Mouse (Mus musculus) ovary, postnatal 10 days (tissue): ENCODE results near the gene Hoxa5.

Experiments
- DNase-seq: peaks from one replicate; pipeline ENCODE4 v3.0.0; 2022; ENCODE audit warnings: low spot score

Gene Hoxa5

DNA sequence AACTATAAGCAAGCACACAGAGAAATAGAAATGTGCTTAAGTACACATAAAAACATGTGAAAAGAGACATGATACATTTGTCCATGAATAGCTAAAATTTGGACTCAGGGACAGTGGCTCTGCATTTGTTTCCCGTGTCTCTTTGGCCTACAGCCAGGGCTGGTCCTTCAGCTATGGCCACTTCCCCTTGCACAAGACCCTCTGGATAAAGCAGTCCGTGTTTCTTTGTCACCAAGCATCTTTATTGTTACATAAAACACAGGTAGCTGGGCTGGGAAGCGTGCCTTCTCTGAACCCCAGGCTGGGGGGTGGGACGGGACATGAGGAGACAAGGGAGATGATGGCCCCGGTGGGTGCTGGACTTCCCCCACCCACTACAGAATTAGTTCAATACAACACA is 9.9 kb upstream of the Hoxa5 start:
- DNase-seq = no peak

DNA sequence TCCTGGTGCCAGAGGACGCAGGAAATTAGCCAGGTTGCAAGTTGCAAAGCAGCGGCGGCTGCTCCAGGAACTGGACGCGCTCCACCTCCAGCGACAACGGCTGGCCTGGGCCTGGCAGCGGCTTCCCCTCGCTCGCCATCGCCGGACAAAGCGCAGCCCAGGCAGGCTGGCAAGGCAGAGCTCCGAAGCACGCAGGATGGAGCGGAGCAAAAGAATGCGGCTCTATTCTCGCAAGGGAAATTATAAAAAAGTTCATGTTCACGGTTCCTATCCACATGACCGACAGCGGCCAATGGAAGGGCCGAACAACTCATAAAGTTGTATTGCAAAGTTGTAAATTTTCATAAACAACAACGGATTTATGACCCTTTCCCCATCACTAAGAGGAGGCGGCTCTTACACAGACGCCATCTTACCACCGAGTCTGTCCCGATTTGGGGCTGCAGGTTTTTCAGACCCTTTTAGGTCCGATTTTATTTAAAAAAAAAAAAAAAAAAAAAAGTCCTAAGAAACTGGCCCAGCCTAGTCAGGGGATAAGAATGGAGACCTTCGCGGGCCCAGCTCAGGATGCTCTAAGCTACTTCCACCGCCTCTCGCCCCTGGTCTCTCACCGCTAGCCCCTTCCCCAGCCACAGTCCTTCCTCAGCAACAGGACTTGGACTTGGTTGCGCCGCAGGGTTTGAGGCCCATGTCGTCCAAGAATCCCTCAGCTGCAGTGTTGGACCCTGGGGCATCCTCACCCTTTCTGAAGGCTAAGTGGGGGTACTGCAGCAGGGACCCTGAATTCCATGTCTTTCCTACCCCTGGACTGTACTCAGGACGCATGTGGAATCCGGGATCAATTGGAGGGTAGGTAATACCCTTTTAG is 9.0 kb upstream of the Hoxa5 start, which contains the start of the genes Hoxa3 and Gm28308:
Gene Hoxa3 (minus strand): TSS at position 218 of the 868 bp plus-strand sequence.
Gene Gm28308 (minus strand): TSS at position 221 of the 868 bp plus-strand sequence.
- DNase-seq = peak; percentile 2

DNA sequence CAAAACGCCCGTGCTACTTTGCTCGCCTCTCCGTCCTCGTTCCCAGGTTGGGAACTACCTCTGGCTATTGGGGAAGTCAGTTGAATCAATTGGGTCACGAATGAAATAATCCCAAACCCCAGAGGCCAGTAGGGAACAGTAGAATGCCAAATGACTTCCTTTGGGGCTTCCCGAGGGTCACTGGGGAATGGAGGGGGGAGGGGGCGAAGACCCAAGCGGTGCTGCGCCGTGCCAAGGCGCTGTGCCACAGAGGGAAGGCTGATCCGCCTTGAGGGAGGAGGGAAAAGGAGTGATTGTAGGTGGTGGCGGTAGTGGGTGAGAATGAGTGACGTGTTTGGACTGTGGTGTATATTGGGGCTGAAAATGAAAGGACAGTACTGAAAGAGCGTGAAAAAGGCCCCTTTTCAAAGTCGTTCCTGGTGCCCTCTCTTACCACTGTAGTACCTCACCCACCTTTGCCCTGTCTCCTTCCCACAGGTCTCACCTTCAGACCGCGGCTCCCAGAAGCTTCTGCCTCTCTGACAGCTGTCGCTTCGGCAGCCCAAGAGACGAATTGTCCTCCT is 8.2 kb upstream of the Hoxa5 start:
- peak; percentile 31 for DNase-seq

DNA sequence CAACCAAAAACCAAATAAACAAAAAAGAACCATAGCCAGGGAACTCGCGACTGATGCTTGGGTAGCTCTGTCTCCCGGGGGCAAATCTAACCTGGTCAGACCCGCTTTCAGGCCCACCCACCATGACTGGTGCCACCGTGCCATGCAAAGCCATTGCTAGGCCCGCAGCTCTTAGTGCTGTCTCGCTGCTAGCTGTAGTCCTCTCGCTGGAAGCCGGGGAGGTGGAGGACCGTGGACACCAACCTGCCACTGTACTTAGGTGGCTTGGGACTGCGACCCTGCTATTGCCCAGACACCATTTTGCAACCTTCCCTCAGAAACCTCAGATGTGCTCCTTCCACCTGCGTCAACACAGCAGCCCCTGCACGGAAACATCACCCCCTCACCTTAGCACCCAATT is 7.6 kb upstream of the Hoxa5 start:
- DNase-seq = no peak

DNA sequence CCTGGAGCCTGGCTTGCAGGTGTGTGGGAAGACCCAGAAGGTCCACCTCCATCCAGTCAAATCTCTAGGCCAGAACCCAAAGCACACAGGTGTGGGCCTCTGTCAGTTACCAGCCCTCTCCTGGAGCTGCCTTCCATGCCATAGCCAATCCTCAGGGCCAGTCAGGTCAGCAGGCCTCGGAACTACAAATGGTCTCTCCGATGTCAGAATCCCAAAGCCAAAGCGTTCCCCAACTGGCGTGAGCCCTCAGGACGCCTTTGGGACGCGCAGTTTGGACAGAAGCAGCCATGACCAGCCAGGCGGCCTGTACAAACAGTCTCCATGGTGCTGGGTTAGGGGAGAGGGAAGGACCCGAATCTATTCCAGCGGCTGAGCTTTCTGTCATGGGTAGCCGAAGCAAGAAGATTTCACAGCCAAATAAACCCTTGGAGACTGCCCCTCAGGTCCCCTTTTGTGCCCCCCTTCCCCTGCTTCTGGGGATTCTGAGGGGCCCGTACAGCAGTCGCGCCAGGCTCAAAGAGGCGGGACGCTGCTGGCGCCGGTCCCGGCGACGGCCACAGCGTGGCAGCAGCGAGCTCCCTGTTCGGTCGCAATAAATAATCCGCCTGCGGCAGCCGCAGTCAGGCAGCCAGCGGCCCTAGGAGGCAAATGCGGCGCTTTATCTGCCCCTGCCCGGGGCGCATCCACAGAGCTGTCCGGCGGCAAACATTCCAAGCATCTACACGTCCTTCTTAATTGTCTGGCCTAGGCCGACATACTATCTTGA is 7.0 kb upstream of the Hoxa5 start:
- peak; percentile 65 for DNase-seq

DNA sequence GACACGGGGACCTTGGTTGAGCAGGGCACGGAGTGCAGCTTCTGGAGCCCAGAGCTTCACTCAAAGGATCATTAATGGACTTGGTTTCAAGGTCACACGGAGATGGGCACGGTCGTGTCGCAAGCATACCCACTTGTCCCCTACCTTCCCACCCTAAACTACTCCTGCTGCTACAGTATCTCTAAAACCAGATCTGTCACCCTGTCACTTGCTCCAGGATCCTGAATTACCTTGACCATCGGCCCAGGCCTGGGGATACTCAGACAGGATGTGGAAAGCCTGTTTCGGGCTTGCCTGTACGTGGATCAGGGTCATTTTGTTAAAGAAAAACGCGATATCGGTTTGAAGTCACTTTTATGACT is 5.3 kb upstream of the Hoxa5 start:
- no peak for DNase-seq

DNA sequence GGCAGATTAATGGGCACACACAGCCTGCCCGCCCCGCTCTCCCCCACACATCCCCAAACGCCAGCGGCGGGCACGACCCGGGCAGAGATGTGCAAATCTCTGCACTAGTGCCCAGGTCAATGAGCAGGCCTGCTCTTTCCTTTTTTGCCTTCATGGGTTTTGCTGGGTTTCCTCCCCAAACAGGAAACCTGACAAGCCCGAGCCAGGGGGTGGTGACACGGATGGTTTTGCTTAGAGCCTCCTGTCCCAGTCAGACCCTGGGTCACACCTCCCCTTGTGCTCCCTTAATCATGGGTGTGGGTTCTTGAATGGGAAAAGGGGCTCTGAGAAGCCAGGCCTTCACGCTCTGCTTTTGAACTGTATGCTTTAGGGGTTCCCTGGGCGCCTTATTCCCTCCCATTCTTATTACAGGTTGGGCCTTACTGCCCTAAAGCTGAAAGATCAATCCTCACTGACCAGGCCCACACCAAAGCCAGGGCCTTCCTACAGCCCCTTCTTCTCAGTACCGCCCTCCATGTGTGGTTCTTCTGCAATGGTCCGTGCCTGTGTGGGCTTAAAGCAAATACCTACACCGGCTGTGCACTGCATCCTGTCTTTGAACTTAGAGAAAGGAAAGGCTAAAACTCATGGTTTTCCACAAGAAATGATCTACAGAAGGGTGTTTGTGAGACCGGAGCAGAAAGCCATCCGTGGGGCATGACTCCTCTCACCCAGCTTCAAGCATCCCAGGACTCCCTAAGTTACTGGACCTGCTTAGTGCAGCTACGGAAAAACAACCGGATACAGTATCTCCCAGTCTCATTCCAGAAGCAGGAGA is 4.7 kb upstream of the Hoxa5 start:
- no peak for DNase-seq

DNA sequence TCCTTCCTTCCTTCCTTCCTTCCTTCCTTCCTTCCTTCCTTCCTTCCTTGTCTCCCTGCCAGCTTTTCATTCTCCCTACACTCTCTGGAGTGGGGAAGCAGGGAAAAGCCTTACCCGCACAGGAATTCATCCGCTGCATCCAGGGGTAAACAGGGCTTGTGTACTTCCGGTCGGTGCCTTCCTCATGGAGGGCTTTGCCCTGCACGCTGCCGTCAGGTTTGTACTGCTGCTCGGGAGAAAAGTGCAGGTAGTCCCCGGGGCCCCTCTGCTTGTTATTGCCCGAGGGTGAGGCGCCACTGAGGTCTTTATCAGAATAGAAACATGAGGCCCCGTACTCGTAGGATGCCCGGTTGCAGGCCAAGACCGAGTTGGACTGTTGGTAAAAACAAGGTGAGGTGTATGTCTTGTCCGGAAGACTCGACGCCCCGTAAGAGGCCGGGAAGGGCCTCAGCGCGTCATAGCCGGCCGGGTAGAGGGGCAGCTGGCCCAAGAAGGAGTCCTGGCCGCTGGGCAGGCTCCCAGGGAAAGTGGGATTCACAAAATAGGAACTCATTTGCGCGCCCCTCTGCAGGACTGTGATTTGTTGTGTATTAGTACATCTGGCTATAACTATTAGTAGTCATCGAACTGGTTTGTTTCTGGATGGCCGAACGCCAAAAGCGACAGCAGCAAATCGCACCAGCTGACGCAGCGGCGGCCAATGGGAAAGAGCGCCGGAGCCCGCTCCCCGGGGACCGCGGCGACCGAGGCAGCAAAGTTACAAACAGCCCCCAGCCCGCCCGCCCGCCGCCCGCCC is 3.9 kb upstream of the Hoxa5 start, which contains the start of gene Hoxa6:
Gene Hoxa6 (minus strand): TSS at position 651 of the 796 bp plus-strand sequence.
- DNase-seq = peak; percentile 21

DNA sequence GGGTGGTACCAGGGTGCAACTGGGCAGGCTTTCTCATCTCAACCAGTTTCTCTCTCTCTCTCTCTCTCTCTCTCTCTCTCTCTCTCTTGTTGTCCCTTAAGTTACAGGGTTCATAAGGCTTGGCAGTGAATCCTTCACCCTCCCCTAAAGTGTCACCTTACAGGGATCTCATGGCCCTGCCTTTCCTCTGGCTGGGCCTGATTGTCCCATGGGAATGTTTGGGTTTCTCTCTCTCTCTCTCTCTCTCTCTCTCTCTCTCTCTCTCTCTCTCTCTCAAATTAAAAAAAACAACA is 3.2 kb upstream of the Hoxa5 start:
- DNase-seq = no peak

DNA sequence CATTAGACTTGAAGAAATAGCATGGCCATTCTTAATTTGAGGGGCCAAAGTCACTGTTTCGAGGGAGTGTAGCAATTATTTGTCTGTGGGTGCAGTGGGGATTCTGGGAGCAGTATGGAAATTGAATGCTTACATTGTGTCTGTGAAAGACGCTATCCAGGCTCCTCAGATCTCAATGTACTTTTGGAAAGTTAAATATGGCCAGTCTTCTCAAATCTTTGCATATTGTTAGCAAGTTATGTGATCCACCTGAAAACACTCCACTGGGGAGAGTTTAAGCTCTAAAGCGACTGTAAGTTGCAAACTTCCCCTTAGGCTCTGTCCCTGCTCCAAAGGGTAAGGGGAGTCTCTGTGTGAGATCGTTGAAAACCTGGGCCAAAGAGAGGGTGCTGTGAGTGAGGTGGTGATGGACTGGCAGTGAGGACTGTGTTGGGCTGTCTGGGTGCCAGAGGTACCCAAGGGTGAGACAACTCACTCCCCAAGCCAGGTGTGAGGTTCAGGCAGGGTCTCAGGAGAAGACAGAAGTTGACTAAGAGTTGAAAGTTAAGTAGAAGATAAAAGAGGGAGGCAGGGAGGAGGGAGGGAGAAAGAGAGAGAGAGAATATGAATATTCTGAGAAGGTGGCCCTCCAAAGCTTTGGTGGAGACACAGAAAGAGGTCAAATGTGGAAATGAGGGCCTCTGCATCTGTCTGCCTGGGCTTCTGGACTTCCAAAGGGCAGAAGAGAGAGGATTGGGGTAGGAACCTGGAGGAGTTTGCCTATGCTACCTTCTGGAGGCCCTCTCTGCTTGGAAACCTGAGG is 2.7 kb upstream of the Hoxa5 start:
- DNase-seq = no peak

DNA sequence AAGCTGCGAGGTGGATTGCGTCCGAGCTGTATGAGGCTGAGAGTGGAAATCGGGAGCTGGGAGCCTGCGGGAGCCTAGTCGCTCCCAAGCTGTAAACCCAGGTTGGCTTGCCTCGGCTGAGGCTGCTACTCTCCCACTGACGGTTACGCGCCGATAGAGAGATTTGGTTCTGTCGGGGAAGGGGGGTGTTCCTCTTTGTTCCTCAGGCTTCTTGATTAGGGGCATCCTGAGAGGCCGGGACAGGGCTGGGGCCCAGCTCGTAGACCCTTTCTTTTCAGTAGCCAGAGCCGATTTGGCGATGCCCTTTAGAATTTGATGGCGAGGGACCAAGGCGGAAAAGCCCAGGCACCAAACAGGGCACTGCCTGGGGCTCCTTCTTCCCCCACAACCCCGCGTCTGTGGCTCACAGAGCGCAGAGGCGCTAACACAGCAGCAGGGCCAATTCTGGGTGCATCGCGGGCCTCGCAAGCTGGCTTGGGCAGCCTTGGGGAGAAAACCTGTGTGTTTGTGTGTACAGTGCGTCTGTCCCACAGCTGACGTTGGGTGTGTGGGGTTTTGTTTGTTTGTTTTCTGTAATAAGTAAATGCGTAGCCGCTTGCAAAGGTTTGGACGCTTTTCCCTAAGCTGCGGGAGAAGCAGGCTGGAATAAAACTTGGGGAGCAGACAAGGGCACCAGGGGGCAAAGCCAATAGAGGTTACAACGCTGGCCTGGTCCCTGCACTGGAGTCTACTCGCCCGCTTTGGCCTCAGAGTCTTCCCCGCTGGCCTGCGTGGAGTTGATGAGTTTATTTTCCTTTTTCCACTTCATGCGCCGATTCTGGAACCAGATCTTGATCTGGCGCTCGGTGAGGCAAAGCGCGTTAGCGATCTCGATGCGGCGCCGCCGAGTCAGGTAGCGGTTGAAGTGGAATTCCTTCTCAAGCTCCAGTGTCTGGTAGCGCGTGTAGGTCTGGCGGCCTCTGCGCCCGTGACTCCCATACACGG is 1.5 kb upstream of the Hoxa5 start:
- no peak for DNase-seq

DNA sequence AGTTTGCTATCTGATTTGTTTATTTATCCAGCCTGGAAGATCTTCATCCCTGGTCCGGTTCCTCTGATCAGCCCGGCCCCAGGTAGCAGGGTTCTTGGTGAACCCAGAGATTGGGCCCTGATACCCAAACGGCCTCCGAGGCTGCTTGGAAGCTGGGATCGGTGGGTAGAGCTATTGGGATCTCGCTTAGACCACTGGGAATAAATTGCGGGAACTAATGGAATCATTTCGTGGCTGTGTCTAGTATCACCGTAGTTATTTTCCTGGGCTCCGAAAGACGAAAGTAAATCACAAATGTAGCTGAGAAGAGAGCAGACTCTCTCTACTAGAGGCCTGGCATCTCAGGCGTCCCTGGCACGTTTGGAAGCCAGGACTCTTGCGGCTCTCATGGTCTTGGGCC is 834 bp upstream of the Hoxa5 start:
- no peak for DNase-seq

DNA sequence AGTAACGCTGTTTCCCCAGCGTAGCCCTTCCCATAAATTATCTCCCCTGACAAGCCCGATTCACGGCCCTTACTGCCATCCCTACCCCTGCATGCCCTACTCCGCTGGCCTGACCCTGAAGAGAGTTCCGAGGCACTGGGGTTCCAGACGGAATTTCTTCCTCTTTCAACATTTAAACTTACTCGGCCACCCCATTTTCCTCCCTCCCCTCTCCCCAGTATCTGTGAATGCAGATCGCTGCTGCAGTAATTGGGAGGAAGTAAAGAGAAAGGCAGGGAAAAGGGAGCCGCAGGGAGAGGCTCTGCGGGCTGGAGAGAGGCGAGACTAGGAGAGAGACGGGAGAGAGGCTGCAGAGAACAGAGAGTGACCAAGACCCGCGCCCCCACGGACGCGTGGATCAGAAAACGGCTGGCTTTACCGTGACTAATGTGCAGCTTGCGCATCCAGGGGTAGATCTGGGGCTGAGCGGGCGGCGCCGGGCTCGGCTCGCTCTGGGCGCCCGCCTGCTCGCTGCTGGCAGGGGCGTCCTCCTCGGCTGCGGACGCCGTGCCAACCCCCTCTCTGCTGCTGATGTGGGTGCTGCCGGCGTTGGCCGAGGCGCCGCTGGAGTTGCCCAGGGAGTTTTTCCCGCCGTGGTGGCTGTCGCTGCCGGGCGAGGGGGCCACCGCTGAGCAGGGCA is 877 bp downstream of the Hoxa5 start:
- DNase-seq = no peak

DNA sequence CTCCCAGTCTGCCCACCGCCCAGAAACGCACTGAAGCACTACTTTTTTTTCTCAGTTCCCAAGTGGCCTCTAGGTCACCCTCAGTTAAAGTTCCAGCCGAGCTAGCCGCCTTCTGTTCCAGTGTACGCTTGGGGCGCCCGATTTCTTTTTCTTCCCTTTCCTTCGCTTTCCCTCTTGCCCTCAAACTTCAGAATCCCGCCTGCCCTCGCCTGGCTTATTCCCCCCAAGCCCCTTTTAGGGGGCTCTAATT is 1.3 kb downstream of the Hoxa5 start:
- no peak for DNase-seq

DNA sequence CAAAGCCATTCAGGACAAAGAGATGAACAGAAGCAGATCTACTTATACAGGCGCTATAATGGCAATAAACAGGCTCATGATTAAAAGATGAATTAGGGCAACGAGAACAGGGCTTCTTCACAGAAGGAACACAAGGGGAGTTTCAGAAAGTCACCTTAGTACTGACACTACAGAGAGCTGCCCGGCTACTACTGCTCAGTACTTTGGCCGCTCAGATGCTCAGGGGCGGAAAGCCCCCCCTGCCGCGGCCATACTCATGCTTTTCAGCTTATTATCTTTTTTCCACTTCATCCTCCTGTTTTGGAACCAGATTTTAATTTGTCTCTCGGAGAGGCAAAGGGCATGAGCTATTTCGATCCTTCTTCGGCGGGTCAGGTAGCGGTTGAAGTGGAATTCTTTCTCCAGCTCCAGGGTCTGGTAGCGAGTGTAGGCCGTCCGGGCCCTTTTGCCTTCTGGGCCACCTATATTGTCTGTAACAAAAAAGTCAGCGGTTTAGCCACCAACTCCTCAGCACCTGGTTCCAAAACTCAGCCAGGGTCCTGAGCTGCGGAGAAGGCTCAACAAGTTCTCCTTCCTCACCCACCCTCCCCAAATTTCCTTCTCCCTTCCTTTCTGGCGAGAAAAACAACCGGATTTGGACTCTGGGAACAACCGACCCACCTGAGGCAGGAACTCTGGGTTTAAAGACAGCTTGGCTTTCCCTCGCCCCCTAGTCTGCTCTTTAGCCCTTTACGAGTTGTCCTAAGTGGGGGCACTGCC is 1.8 kb downstream of the Hoxa5 start:
- DNase-seq = no peak

DNA sequence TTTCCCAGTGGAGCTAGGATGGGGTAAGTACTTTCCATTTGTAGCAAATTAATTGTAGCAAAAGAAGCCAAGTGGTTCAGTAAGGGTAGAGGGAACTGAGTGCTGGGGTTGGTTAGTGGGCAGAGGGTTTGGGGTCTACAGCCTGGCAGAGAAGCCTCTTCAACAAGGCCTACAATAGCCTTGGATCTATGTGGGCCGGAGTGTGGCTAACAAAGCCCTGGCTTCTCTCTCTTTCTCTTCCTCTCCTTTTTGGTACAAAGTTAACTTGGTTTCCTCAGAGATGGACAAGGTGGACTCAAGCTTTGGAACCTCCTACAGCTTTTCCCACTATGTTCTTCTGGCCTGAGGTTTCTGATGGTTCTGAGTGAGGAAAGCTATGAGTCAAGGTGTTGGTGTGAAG is 3.1 kb downstream of the Hoxa5 start:
- no peak for DNase-seq

DNA sequence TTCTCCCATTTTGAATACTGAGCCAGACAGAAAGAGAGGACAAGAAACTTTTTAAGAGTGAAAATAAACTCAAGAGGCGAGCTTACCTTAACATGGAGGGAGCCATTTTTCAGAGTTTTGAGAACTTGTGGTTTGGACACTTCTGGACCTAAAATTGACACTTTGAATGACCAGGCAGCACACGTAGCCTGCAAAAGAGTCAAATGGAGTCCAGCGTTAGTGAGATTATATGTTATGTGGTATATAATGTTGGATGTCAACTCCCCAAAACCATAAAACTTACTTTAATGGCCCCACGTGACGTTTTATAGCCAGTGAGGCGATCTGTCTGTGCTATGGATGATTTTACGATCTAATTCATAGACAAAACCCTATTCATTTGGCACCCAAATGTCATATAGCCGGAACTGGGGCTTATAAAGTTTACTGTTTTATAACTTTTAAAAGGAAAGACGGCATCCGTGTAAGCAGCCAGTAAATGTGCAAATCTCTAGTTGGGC is 3.6 kb downstream of the Hoxa5 start:
- DNase-seq = no peak
